Mouse (Mus musculus) cerebral cortex, adult 2 months (tissue): ENCODE results near the gene Adgre5.

Experiments
- WGBS: fragments of 180-500 bp; shearing (Covaris S2); methylation state at CpG from one replicate; pipeline ENCODE4 v1.1.7; 2018; 5-methylcytosine and 5-hydroxymethylcytosine counted together

The Adgre5 gene

GRCm38 (mm10) chr8:83749265-83749664 lies 8.1 kb upstream of the Adgre5 start:
- WGBS, result 62% methylated on average over 9 of the region's 9 CpGs

GRCm38 (mm10) chr8:83748708-83749107 lies 7.6 kb upstream of the Adgre5 start:
- 43% methylated on average over 3 of the region's 3 CpGs for WGBS

DNA sequence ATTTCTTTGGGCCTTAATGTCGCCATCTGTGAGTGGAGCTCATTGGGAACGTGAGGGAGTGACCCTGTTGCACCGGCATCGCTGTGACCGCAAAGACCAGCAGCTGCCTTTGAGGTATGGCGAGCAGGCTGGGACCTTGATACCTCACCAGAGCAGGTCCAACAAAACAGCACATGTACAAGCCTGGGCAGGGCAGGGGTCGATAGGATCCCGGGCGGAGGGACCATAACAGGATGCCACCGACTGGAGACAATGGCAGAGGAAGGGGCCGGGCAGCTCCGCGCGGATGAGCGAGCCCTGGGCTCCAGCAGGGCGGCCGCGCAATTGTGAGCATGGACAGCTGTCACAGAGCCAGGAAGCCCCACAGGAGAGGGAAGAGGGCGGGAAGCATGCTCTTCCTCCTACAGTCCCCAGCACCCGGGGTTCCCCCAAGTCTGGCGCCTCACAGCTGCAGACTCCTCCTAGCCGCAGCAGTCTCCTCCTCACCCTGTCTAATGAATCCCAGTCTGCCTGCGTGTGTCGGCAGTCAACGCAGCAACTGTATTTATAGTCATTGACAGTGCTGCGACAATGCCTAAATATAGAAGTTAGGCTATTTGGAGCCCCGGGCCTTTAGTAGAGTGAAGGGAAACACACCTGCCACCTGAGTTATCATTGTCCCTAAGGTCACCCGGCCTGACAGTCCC lies 6.7 kb upstream of the Adgre5 start:
- 3% methylated on average over 28 of the region's 28 CpGs for WGBS

DNA sequence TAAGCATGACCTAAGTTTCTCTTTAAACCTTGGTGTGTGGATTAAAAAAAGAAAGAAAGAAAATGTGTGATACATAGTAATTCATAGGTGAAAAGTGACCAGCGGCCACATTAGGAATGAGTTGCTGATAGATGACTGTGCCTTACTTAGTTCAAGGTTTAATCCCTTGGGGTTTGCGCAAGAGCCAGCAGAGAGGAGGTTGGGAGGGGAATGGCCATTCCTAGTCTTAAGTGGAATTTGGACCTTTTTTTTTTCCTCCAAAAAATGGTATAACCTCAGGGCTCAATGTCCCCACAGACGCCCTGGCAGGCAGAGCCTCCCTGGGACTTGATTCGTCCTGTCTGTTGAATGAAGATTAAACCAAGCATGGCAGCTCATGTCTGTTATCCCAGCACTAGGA lies 2.9 kb upstream of the Adgre5 start:
- 93% methylated on average over 4 of the region's 4 CpGs for WGBS

DNA sequence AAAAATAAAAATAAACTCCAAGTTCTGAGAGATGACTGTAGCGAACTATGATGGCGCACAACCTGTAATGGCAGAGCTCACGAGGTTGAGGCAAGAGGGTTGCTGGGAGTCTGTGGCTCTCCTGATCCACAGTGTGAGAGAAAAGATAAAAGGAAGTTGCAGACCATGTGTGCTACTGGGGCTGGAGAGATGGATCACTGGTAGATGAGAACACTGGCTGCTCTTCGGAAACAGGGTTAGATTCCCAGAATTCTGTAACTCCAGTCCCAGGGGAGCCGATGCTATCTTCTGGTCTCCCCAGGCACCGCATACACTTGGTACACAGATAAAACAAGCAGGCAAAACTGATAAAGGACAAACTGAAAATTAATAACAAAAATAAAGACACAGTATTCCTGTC lies 1.8 kb upstream of the Adgre5 start:
- WGBS, result 91% methylated on average over 6 of the region's 6 CpGs

- 82% methylated on average over 19 of the region's 19 CpGs for WGBS
These were observed 926 bp upstream of the Adgre5 start for GRCm38 (mm10) chr8:83741849-83742655.

DNA sequence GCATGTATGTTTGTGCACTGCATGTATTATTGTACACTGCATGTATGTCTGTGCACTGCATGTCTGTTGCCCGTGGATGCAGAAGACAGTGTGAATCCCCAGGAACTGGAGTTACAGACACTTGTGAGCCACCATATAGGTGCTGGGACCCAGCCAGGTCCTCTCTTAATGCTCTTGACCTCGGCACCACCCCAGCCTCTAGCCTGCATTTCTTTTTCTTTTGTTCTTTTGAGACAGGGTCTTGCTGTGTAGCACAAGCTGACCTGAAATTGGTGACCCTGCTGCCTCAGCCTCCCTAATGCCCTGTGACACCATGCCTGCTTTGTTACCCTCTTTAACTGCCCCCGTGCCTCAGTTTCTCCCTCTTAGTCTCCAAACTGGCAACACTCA lies 545 bp downstream of the Adgre5 start:
- WGBS, result 25% methylated on average over 3 of the region's 3 CpGs

DNA sequence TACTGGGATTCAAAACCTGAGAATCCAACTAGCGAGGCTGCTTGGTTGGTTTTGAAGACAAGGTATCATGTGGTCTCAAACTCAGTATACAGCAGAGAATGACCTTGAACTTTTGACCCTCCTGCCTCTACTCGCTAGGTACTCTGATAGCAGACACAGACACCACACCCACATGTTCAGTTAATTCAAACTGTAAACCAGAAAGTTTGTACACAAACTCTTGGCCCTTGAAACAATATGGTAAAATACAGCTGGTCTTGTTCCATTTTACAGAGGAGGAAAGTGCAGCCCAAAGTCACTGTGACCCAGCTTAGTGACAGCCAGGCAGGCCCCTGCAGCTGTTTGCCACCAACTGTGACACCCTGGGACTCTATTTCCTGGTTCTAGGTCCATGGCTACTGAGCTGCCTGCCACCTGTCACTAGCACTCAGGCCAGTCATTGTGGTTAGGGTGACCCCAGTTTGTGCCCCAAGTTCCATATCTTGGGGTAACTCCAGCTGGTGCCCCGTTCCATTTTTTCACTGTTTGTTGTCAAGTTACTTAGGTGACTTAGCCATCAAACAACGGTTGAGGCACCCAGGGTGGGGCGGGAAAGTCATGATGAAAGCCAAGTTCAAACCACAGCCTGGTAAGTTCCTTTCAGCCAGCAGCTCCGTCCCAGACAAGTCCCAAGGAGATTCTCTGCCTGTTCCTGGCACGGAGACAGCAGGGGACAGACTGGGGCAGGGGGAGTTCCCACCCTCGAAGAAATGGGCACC lies 1.2 kb downstream of the Adgre5 start:
- WGBS, result 54% methylated on average over 8 of the region's 8 CpGs

- 72% methylated on average over 10 of the region's 10 CpGs for WGBS
These were observed 2.0 kb downstream of the Adgre5 start for GRCm38 (mm10) chr8:83738949-83739710.

GRCm38 (mm10) chr8:83737852-83738562 lies 3.1 kb downstream of the Adgre5 start:
- 71% methylated on average over 4 of the region's 4 CpGs for WGBS

GRCm38 (mm10) chr8:83737346-83737745 lies 3.8 kb downstream of the Adgre5 start:
- 87% methylated on average over 4 of the region's 4 CpGs for WGBS

DNA sequence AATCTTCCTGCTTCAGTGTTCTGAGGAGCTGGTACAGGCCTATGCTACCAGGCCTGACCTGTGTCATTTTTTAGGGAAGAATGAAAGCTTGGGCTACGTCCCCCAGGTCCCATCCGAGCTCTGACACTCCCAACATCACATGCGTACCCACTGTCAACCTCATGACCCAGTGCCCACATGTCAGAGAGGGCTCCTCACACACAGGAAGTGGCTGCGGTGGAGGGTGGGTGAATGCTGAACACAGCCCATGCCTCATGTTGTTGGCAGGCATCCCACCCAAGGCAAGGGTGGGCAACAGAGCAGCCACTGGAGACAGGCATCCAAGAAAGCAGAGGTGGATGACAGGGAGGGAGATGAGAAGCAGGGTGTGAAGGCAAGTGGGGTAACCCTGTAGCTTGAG lies 4.4 kb downstream of the Adgre5 start:
- WGBS, result 83% methylated on average over 4 of the region's 4 CpGs

- 61% methylated on average over 6 of the region's 6 CpGs for WGBS
These were observed 8.2 kb downstream of the Adgre5 start for GRCm38 (mm10) chr8:83732919-83733318.

- 81% methylated on average over 5 of the region's 5 CpGs for WGBS
These were observed 9.2 kb downstream of the Adgre5 start for GRCm38 (mm10) chr8:83731906-83732305.

GRCm38 (mm10) chr8:83729009-83729807 lies 11.9 kb downstream of the Adgre5 start:
- WGBS, result 84% methylated on average over 11 of the region's 11 CpGs

GRCm38 (mm10) chr8:83725521-83726102 lies 15.5 kb downstream of the Adgre5 start:
- 92% methylated on average over 8 of the region's 8 CpGs for WGBS

DNA sequence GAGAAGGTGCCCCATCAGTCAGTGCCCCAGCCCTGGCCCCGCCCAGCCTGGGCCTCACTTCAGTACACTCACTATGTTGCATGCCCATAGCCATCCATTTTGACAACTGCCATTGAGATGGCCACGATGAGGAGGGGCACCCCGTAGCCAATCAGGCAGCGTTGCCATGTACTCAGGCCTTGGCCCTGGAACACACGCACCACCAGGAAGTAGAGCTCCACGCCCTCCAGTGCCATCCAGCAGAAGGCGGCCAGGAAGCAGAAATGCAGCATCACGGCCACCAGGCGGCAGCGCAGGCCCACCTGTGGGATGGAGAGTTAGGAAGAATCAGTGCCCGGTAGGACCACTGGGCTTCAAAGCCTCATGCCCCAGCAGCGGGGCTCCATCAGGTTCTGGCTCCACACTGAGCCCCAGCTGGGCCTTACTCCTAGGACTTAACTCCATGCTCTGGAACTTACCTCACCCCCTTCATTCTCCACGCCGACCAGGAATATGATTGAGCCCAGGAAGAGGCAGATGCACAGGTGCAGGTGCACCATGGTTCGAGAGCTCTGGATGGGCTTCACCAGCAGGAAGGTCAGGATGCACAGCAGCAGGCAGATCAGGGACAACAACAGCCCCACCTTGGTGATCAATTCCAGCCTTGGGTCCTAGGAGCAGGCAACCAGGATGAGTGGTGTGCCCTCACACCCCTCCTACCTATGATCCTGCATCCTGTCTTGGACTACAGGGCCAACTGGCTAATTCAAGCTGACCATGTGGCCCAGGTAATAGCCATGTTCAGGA lies 16.2 kb downstream of the Adgre5 start:
- 33% methylated on average over 15 of the region's 15 CpGs for WGBS

- WGBS, result 76% methylated on average over 11 of the region's 11 CpGs
These were observed 17.6 kb downstream of the Adgre5 start for GRCm38 (mm10) chr8:83723447-83724083.

GRCm38 (mm10) chr8:83722631-83723030 lies 18.5 kb downstream of the Adgre5 start:
- WGBS, result 86% methylated on average over 12 of the region's 12 CpGs
